Mouse (Mus musculus) embryonic fibroblast, embryonic 13.5 days (primary cell): ENCODE data around the gene Upb1.

Source experiments
- CTCF ChIP-seq: IDR thresholded peaks from 2 replicates; pipeline ENCODE4 v1.5.1; 2011; ENCODE audit warnings: mild to moderate bottlenecking, control low read depth, low read length, moderate library complexity, borderline replicate concordance; ENCODE audit not compliant: insufficient read depth
- POLR2A ChIP-seq: IDR thresholded peaks from 2 replicates; pipeline ENCODE4 v1.6.1; 2011; ENCODE audit warnings: low read depth, mild to moderate bottlenecking, control low read depth, low read length, moderate library complexity

GRCm38 (mm10) chr10:75484767-75485166 is 83.9 kb downstream of the Upb1 start:
- no peak for TF ChIP-seq POLR2A
- TF ChIP-seq CTCF = no peak
